Mouse (Mus musculus): ENCODE results near the gene Kap.
"Not testable (repeated sequence)": the region's sequence is repeated elsewhere in the genome, so short reads cannot be mapped to it uniquely, and the experiment has no call there.

Kap gene

GRCm38 (mm10) chr6:133853526-133853925, at the start of gene Kap:
Kap (minus strand) TSS chr6:133853762.
- no peak for DNase-seq

DNA sequence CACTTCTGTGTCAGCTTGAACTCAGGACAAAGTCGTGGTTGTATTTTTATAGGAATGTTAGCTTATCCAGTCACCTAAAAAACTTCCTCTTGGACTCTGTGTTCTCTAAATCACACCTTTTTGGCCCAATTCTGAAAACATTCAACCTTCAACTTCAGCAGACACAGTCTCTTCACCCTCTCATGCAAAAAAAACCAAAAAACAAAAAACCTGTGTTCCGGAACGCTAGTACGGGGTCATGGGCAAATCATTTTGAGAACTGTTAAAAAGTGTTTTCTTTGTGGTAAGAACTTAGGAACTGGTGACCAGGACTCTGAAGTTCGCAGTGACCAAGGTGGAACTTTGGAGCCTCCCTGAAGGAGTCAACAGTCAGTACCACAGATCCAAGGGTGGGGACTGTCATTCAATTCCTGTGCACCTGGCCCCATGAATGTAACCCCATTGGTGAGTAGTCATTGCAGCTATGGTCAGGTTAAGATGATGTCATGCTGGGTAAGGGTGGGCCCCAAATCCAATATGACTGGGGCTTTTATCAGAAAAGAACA, 32.4 kb upstream of the Kap start:
- DNase-seq: no peak

DNA sequence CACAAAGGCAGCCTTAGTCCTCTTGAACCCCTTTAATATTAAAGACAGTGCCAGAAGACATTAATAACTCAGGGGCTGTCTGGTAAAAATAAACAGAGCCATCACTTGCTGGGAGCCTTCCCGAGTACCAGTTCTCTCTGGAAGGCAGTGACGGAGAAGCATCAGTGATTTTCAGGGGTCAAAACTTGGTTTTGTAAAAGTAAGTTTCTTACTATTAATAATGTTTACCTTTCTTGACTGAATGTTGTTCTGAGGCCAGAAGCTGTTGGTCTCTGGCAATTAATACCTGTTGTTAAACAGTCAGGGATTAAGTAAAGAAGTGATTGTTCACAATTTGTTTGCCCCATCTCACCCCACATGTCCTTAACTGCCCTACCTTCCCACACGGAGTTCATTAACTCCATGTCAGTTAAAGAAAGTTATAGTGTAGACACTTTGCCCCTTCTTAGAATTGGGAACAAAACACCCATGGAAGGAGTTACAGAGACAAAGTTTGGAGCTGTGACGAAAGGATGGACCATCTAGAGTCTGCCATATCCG, 30.0 kb upstream of the Kap start:
- DNase-seq: no peak

DNA sequence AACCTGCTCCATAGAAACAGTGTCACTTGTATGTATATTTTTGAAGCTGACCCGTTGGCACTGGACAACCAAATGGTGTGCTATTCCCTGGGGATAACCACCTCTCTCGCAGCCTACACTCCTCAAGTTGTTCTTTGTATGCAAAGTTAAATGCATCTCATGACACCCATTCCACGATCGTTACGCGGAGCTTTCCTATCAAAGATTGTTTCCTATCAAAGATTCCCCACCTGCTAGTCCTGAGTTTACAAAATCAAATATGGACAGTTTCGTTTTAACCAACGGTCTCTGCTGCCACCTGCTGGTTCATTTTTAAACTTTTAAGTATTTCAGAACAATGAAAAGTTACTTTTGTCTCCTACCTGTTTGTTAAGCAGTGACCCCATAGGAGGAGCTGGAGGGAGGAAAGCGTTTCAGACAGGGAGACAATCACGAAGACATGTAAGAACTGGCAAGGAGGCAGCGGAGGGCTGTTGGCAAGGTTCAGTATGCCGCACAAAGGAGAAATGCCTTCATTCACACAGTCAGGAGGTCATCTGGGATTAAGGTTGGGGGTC, 22.4 kb upstream of the Kap start:
- no peak for DNase-seq

GRCm38 (mm10) chr6:133872667-133873066, 19.1 kb upstream of the Kap start:
- DNase-seq: no peak

GRCm38 (mm10) chr6:133871131-133871530, 17.6 kb upstream of the Kap start:
- DNase-seq: no peak

GRCm38 (mm10) chr6:133868381-133868780, 14.8 kb upstream of the Kap start:
- no peak for DNase-seq

- DNase-seq: no peak
These were observed 2.3 kb upstream of the Kap start for GRCm38 (mm10) chr6:133855871-133856270.

DNA sequence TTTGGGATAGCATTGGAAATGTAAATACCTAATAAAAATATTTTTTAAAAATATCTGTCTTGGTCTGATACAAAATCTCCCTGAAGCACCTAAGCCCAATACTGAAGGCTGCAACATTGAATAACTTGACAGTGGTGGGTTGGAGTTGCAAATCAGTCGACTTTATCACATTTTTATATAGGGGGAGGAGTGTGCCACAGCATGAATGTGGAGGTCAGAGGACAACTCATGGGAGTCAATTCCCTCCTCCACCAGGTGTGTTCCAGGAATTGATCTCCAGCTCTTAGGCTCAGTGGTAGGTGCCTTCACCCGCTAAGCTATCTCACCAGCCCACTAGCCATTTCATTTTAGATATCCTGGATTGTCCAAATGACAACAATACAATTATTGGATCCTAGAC, 4.2 kb downstream of the Kap start:
- DNase-seq: no peak

GRCm38 (mm10) chr6:133848861-133849260, 4.7 kb downstream of the Kap start:
- DNase-seq: not testable (repeated sequence)

- DNase-seq: not testable (repeated sequence)
These were observed 15.1 kb downstream of the Kap start for GRCm38 (mm10) chr6:133838296-133838995.

GRCm38 (mm10) chr6:133812342-133812741, 41.2 kb downstream of the Kap start:
- peak; percentile 13 for DNase-seq

Measured in kidney, adult 18-20 months (tissue).